Comparison of ENCODE assay signal across 7 mouse cellular contexts in genomic region chr15:91190519-91191207, GRCm38 (mm10). TPM values are rescaled to one million over a fixed set of nuclear protein-coding genes. Genes with fewer than 3 reads are reported as not detected.
DNase-seq lines count a peak whose midpoint lies in the region; ATAC-seq and TF ChIP-seq lines count a peak whose summit lies in the region.

No protein-coding gene starts in this region.

- H3K27me3 ChIP-seq in testis, adult 2 months (ENCODE audit: control insufficient read depth, insufficient read depth, low read length): peaks cover 2% of the 10 kb centered on the region; the same call in 1 of the 2 replicates
- H3K27me3 ChIP-seq in limb, embryonic 15.5 days: no peaks in the 10 kb centered on the region
- H3K27me3 ChIP-seq in stomach, embryonic 14.5 days (ENCODE audit: control insufficient read depth, insufficient read depth, low read length): no peaks in the 10 kb centered on the region

- TF ChIP-seq CTCF in testis, adult 2 months (IDR thresholded peaks at IDR 0.05; ENCODE audit: control insufficient read depth, insufficient read depth, insufficient replicate concordance, low read depth, low read length): no peak
- no peak for TF ChIP-seq CTCF in embryonic fibroblast, embryonic 13.5 days (IDR thresholded peaks at IDR 0.05; ENCODE audit: borderline replicate concordance, insufficient read depth, low read length)

- H3K9ac ChIP-seq in limb, embryonic 15.5 days: no peak overlapping the region
- 0 out of 2 replicates have a peak overlapping the region, but pooled peaks have one; percentile 19 for H3K9ac ChIP-seq in stomach, embryonic 14.5 days (replicated peaks; ENCODE audit: low read depth, low read length)

- H3K27ac ChIP-seq in testis, adult 2 months (ENCODE audit: control insufficient read depth, insufficient read depth, low read depth, low read length): peak overlapping the region; percentile 17; the same call in 1 of the 2 replicates
- no peak overlapping the region for H3K27ac ChIP-seq in embryonic fibroblast, embryonic 13.5 days (ENCODE audit: insufficient read depth, low read length)
- no peak overlapping the region for H3K27ac ChIP-seq in limb, embryonic 15.5 days
- no peak overlapping the region; the same call in 1 of the 2 replicates for H3K27ac ChIP-seq in stomach, embryonic 14.5 days (ENCODE audit: low read length)

- DNase-seq in testis, postnatal 14 days (ENCODE audit: low spot score): no peak
- no peak for DNase-seq in ovary, postnatal 14 days (ENCODE audit: low spot score)

- H3K4me2 ChIP-seq in limb, embryonic 15.5 days: peak overlapping the region; percentile 75
- H3K4me2 ChIP-seq in stomach, embryonic 14.5 days (replicated peaks; ENCODE audit: low read depth, low read length): peak overlapping the region; percentile 66

- H3K4me3 ChIP-seq in testis, adult 2 months (ENCODE audit: control insufficient read depth, low read depth, low read length): peak overlapping the region; percentile 56
- H3K4me3 ChIP-seq in embryonic fibroblast, embryonic 13.5 days (ENCODE audit: insufficient read depth, low read length): peak overlapping the region; percentile 50; the same call in 1 of the 2 replicates
- H3K4me3 ChIP-seq in limb, embryonic 15.5 days: peak overlapping the region; percentile 46
- H3K4me3 ChIP-seq in stomach, embryonic 14.5 days (ENCODE audit: low read depth, low read length): peak overlapping the region; percentile 29

- WGBS in limb, embryonic 15.5 days: 42% methylated on average over 17 of the region's 17 CpGs
- WGBS in stomach, embryonic 14.5 days: 48% methylated on average over 17 of the region's 17 CpGs

- no peak for ATAC-seq in limb, embryonic 15.5 days (ENCODE audit: insufficient number of reproducible peaks, low FRiP score, low TSS enrichment, low read depth)
- no peak for ATAC-seq in stomach, embryonic 14.5 days (ENCODE audit: insufficient number of reproducible peaks, insufficient read depth, low FRiP score, low read depth)
- no peak for ATAC-seq in inflammation-experienced regulatory T-cells, adult 6 months

- no peak for TF ChIP-seq POLR2A in testis, adult 2 months (IDR thresholded peaks at IDR 0.05; ENCODE audit: control insufficient read depth, low read depth, low read length)
- no peak for TF ChIP-seq POLR2A in embryonic fibroblast, embryonic 13.5 days (IDR thresholded peaks at IDR 0.05; ENCODE audit: low read depth, low read length)

- peaks cover 3% of the 10 kb centered on the region; the same call in 1 of the 2 replicates for H3K4me1 ChIP-seq in testis, adult 2 months (ENCODE audit: control insufficient read depth, insufficient read depth, low read length)
- H3K4me1 ChIP-seq in embryonic fibroblast, embryonic 13.5 days (ENCODE audit: control insufficient read depth, insufficient read depth, low read length): peaks cover 4% of the 10 kb centered on the region; the same call in 1 of the 2 replicates
- peaks cover 10% of the 10 kb centered on the region for H3K4me1 ChIP-seq in limb, embryonic 15.5 days
- H3K4me1 ChIP-seq in stomach, embryonic 14.5 days (ENCODE audit: control insufficient read depth, insufficient read depth, low read length): no peaks in the 10 kb centered on the region

- no peaks in the 10 kb centered on the region for H3K9me3 ChIP-seq in limb, embryonic 15.5 days
- no peaks in the 10 kb centered on the region for H3K9me3 ChIP-seq in stomach, embryonic 14.5 days (ENCODE audit: control insufficient read depth, low read depth, low read length)

- H3K36me3 ChIP-seq in testis, adult 2 months (ENCODE audit: control insufficient read depth, insufficient read depth, low read length): no peaks in the 10 kb centered on the region
- no peaks in the 10 kb centered on the region for H3K36me3 ChIP-seq in limb, embryonic 15.5 days
- H3K36me3 ChIP-seq in stomach, embryonic 14.5 days (ENCODE audit: control insufficient read depth, insufficient read depth, low read length): no peaks in the 10 kb centered on the region

RNA-seq across cellular contexts. Expression of gene Abcd2, which starts 0.9 kb away (rescaled TPM):
- 0.57 and 1.0 TPM in 2 replicates for polyA plus RNA-seq in testis, adult 2 months (2012; rRNA removed)
- 0.55 and 2.4 TPM in 2 replicates for polyA plus RNA-seq in embryonic fibroblast, embryonic 13.5 days (2011; ENCODE audit: insufficient read length, low read depth, missing spikeins)
- 1.6 and 2.0 TPM in 2 replicates for polyA plus RNA-seq in limb, embryonic 15.5 days (2015; fragmentation: Nextera tagmentation; extraction: Ambion mirVana)
- polyA plus RNA-seq in stomach, embryonic 14.5 days (2014; fragmentation: Nextera tagmentation; extraction: Ambion mirVana): 2.0 and 2.4 TPM in 2 replicates
- under 1 TPM in 1 of 3 experiments, not detected in 2; 0.15 TPM for polyA plus RNA-seq in inflammation-experienced regulatory T-cells, adult 6 months (2017; shearing (Covaris generic))

RNA-seq across cellular contexts. Expression of gene CN725425, which starts 8.6 kb away (rescaled TPM):
- polyA plus RNA-seq in testis, adult 2 months (2012; rRNA removed): 1.8 and 2.6 TPM in 2 replicates
- polyA plus RNA-seq in embryonic fibroblast, embryonic 13.5 days (2011; ENCODE audit: insufficient read length, low read depth, missing spikeins): not detected in 2 replicates
- polyA plus RNA-seq in limb, embryonic 15.5 days (2015; fragmentation: Nextera tagmentation; extraction: Ambion mirVana): not detected in 2 replicates
- not detected in 2 replicates for polyA plus RNA-seq in stomach, embryonic 14.5 days (2014; fragmentation: Nextera tagmentation; extraction: Ambion mirVana)
- polyA plus RNA-seq in inflammation-experienced regulatory T-cells, adult 6 months (2017; shearing (Covaris generic)): not detected
